Mouse (Mus musculus) cerebral cortex, adult 2 months (tissue): ENCODE measurements around the gene Ptpn11.

Source experiments
- WGBS: fragments of 180-500 bp; shearing (Covaris S2); methylation state at CpG from one replicate; pipeline ENCODE4 v1.1.7; 2018; 5-methylcytosine and 5-hydroxymethylcytosine counted together

Gene Ptpn11

GRCm38 (mm10) chr5:121089660-121090059, 101.5 kb downstream of the Ptpn11 start:
- WGBS = 61% methylated on average over 7 of the region's 7 CpGs

GRCm38 (mm10) chr5:121087733-121088132, 103.5 kb downstream of the Ptpn11 start:
- 76% methylated on average over 7 of the region's 7 CpGs for WGBS

- 64% methylated on average over 7 of the region's 7 CpGs for WGBS
Observed at GRCm38 (mm10) chr5:121082605-121083004, 108.6 kb downstream of the Ptpn11 start.

GRCm38 (mm10) chr5:121081754-121082153, 109.4 kb downstream of the Ptpn11 start:
- 84% methylated on average over 5 of the region's 5 CpGs for WGBS
